Mouse (Mus musculus) embryo, embryonic 10.5 days (tissue): ENCODE data around the gene Nfib.
A peak's percentile ranks its signal among the peaks of the same experiment; 100 is the strongest.

Experiments used
- DNase-seq: peaks from one replicate; pipeline ENCODE4 v3.0.0-alpha.2; 2015; ENCODE audit warnings: low spot score

The Nfib gene

GRCm38 (mm10) chr4:82540466-82540990, 165.0 kb downstream of the Nfib start:
- DNase-seq: no peak

- DNase-seq: no peak
Observed at GRCm38 (mm10) chr4:82540048-82540410, 165.5 kb downstream of the Nfib start.

- no peak for DNase-seq
Observed at GRCm38 (mm10) chr4:82539406-82540047, 166.0 kb downstream of the Nfib start.

- DNase-seq: no peak
Observed at GRCm38 (mm10) chr4:82538815-82539214, 166.7 kb downstream of the Nfib start.

GRCm38 (mm10) chr4:82538069-82538811, 167.3 kb downstream of the Nfib start:
- DNase-seq: peak; percentile 58

- peak; percentile 79 for DNase-seq
Observed at GRCm38 (mm10) chr4:82537279-82537967, 168.1 kb downstream of the Nfib start.

GRCm38 (mm10) chr4:82536435-82537278, 168.9 kb downstream of the Nfib start:
- no peak for DNase-seq

GRCm38 (mm10) chr4:82535606-82536434, 169.7 kb downstream of the Nfib start:
- DNase-seq: no peak

GRCm38 (mm10) chr4:82533231-82533630, 172.3 kb downstream of the Nfib start:
- no peak for DNase-seq

GRCm38 (mm10) chr4:82532443-82533191, 172.9 kb downstream of the Nfib start:
- DNase-seq: peak; percentile 35

GRCm38 (mm10) chr4:82531977-82532376, 173.6 kb downstream of the Nfib start:
- DNase-seq: no peak

GRCm38 (mm10) chr4:82530875-82531353, 174.6 kb downstream of the Nfib start:
- DNase-seq: peak; percentile 36

- no peak for DNase-seq
Observed at GRCm38 (mm10) chr4:82528978-82529377, 176.6 kb downstream of the Nfib start.

GRCm38 (mm10) chr4:82519935-82520334, 185.6 kb downstream of the Nfib start:
- DNase-seq: no peak

- DNase-seq: no peak
Observed at GRCm38 (mm10) chr4:82518132-82518531, 187.4 kb downstream of the Nfib start.

GRCm38 (mm10) chr4:82517311-82517710, 188.2 kb downstream of the Nfib start:
- no peak for DNase-seq

- no peak for DNase-seq
Observed at GRCm38 (mm10) chr4:82516211-82516795, 189.2 kb downstream of the Nfib start.

GRCm38 (mm10) chr4:82514921-82515320, 190.6 kb downstream of the Nfib start:
- no peak for DNase-seq

- DNase-seq: no peak
Observed at GRCm38 (mm10) chr4:82514373-82514772, 191.2 kb downstream of the Nfib start.

GRCm38 (mm10) chr4:82513426-82513750, 192.2 kb downstream of the Nfib start:
- DNase-seq: no peak
